Mouse (Mus musculus) cerebellum, adult 2 months (tissue): ENCODE results near the gene Ankrd54.

Experiments
- CTCF ChIP-seq: fragments of 200-500 bp; IDR thresholded peaks from 2 replicates; pipeline ENCODE4 v1.5.1; 2011; ENCODE audit warnings: low read depth, mild to moderate bottlenecking, control low read depth, low read length, moderate library complexity, borderline replicate concordance; ENCODE audit not compliant: insufficient read depth
- POLR2A ChIP-seq: fragments of 200-500 bp; IDR thresholded peaks from 2 replicates; pipeline ENCODE4 v1.6.1; 2011; ENCODE audit warnings: low read length, control low read depth, borderline replicate concordance; ENCODE audit not compliant: insufficient read depth

DNA sequence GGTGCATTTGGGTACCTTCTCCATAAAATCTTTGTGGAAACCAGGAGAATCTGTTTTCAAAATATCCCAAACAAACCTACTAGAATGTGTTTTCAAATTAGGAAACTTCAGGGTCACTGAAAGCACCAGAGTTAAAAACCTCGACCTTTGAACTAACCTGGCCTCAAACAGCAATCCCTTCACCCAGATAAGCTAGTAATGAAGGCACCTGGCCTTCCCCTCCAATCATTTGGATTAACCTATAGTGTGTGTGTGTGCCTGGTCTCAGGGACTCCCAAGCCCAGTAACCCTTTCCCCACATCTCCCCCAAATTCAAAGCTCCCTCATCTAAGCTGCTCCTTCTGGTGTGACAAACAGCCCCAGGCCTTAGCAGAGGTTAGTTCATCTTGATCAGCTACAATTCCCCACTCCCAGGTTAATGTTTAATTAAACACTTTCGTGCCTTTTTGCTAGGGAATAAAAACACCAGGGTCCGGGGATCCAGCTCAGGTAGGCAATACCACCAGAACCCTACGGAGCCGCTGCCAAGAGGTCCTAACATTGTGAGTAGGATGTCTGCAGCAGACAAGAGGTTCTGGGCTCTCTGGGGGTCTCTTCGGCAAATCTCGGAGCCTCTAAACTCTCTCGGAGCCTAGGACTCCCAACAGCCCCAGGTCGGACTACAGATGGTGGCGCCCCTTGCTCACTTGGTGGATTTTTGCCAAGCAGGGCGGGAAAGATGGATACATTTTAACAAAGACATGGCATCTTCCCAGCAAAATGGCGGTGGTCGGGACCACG, 36.0 kb downstream of the Ankrd54 start:
- TF ChIP-seq CTCF (no peak), POLR2A (no peak)
